Mouse (Mus musculus): Measurements from ENCODE around the gene Nrde2. TPM values are rescaled to one million over a fixed set of nuclear protein-coding genes. Genes with fewer than 3 reads are reported as not detected.
"Not testable (repeated sequence)": the region's sequence is repeated elsewhere in the genome, so short reads cannot be mapped to it uniquely, and the experiment has no call there.

The Nrde2 gene
- polyA plus RNA-seq, 1 experiment from 2014 or later, result 7.9 TPM

- H3K9ac ChIP-seq (ENCODE audit: low read depth, low read length), result peak within 1 kb of the TSS; percentile 96
- WGBS, result 1% methylated on average over 55 of the region's 58 CpGs
- peaks cover 14% of the 10 kb centered on the region; the same call in 1 of the 2 replicates for H3K36me3 ChIP-seq (ENCODE audit: control insufficient read depth, insufficient read depth, low read length)
- H3K9me3 ChIP-seq (ENCODE audit: control insufficient read depth, low read length), result no peaks in the 10 kb centered on the region
- H3K27ac ChIP-seq (ENCODE audit: low read length), result peak within 1 kb of the TSS; percentile 93
- H3K4me1 ChIP-seq (ENCODE audit: control insufficient read depth, insufficient read depth, low read length), result peaks cover 11% of the 10 kb centered on the region
- peak; percentile 81 for ATAC-seq
- H3K4me2 ChIP-seq (ENCODE audit: low read depth, low read length), result peak within 1 kb of the TSS; percentile 94
- H3K4me3 ChIP-seq (ENCODE audit: low read length), result peak within 1 kb of the TSS; percentile 98
- no peaks in the 10 kb centered on the region for H3K27me3 ChIP-seq (replicated peaks; ENCODE audit: control insufficient read depth, insufficient read depth, low read length)
Measured at GRCm38 (mm10) chr12:100198967-100199660, 39.7 kb upstream of the Nrde2 start, which contains the start of gene Calm1. Gene Calm1 (plus strand): TSS chr12:100199435.

- Histone ChIP-seq H3K9ac (ENCODE audit: low read depth, low read length) (no peak overlapping the region), H3K9me3 (ENCODE audit: control insufficient read depth, low read length) (no peaks in the 10 kb centered on the region), H3K27ac (ENCODE audit: low read length) (no peak overlapping the region), H3K4me3 (ENCODE audit: low read length) (no peak overlapping the region), H3K4me1 (ENCODE audit: control insufficient read depth, insufficient read depth, low read length) (peaks cover 3% of the 10 kb centered on the region; the same call in 1 of the 2 replicates), H3K4me2 (ENCODE audit: low read depth, low read length) (no peak overlapping the region), H3K36me3 (ENCODE audit: control insufficient read depth, insufficient read depth, low read length) (no peaks in the 10 kb centered on the region), H3K27me3 (replicated peaks; ENCODE audit: control insufficient read depth, insufficient read depth, low read length) (no peaks in the 10 kb centered on the region)
- WGBS, result 72% methylated on average over 7 of the region's 7 CpGs
- no peak for ATAC-seq
Measured at GRCm38 (mm10) chr12:100196786-100197185, 37.3 kb upstream of the Nrde2 start.

DNA sequence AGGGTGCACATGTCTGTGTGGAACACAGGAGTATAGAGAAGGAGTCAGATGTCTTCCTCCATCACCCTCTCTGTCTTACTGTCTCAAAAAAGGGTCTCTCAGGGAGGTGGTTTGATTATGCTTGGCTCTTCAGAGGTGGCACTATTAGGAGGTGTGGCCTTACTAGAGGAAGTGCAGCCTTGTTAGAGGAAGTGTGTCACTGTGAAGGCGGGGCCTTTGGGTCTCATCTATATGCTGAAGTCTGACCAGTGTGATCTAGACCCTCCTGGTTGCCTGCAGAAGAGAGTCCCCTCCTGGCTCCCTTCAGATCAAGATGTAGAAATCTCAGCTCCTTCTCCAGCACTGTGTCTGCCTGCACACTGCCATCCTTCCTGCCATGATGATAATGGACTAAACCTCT, 34.7 kb upstream of the Nrde2 start:
- H3K27me3 ChIP-seq (replicated peaks; ENCODE audit: control insufficient read depth, insufficient read depth, low read length), result no peaks in the 10 kb centered on the region
- no peaks in the 10 kb centered on the region for H3K9me3 ChIP-seq (ENCODE audit: control insufficient read depth, low read length)
- no peaks in the 10 kb centered on the region for H3K36me3 ChIP-seq (ENCODE audit: control insufficient read depth, insufficient read depth, low read length)
- 89% methylated on average over 1 of the region's 1 CpGs for WGBS
- peaks cover 5% of the 10 kb centered on the region; the same call in 1 of the 2 replicates for H3K4me1 ChIP-seq (ENCODE audit: control insufficient read depth, insufficient read depth, low read length)
- H3K9ac ChIP-seq (ENCODE audit: low read depth, low read length), result no peak overlapping the region
- no peak for ATAC-seq
- no peak overlapping the region for H3K4me3 ChIP-seq (ENCODE audit: low read length)
- H3K27ac ChIP-seq (ENCODE audit: low read length), result no peak overlapping the region
- no peak overlapping the region for H3K4me2 ChIP-seq (ENCODE audit: low read depth, low read length)

DNA sequence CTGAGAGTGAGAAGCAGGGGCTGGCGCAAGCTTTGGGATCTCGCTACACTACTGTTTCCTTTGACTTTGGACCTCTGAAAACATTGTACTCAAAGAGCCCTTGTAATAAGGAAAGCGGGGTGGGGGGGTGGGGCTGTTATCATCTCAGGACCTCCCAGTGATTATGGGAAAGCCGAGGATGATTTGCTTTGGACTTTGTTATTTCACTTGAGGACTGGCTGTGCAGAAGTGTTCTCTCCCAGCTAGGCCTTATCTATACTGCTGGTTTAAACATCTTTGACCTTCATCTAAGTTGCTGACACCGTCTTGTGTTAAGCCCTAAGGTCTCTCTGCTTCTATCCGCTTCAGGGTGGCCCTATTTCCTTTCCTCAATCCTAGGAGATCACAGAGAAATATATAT, 31.3 kb upstream of the Nrde2 start:
- peak overlapping the region; percentile 88 for H3K27ac ChIP-seq (ENCODE audit: low read length)
- no peaks in the 10 kb centered on the region for H3K36me3 ChIP-seq (ENCODE audit: control insufficient read depth, insufficient read depth, low read length)
- H3K27me3 ChIP-seq (replicated peaks; ENCODE audit: control insufficient read depth, insufficient read depth, low read length), result no peaks in the 10 kb centered on the region
- H3K9me3 ChIP-seq (ENCODE audit: control insufficient read depth, low read length), result no peaks in the 10 kb centered on the region
- 55% methylated on average over 6 of the region's 6 CpGs for WGBS
- ATAC-seq, result peak; percentile 65
- H3K4me3 ChIP-seq (ENCODE audit: low read length), result no peak overlapping the region
- H3K4me1 ChIP-seq (ENCODE audit: control insufficient read depth, insufficient read depth, low read length), result peaks cover 7% of the 10 kb centered on the region; the same call in 1 of the 2 replicates
- peak overlapping the region; percentile 30 for H3K4me2 ChIP-seq (ENCODE audit: low read depth, low read length)
- no peak overlapping the region for H3K9ac ChIP-seq (ENCODE audit: low read depth, low read length)

GRCm38 (mm10) chr12:100187756-100188430, 28.4 kb upstream of the Nrde2 start:
- peaks cover 10% of the 10 kb centered on the region; the same call in 1 of the 2 replicates for H3K4me1 ChIP-seq (ENCODE audit: control insufficient read depth, insufficient read depth, low read length)
- WGBS, result 2% methylated on average over 29 of the region's 29 CpGs

DNA sequence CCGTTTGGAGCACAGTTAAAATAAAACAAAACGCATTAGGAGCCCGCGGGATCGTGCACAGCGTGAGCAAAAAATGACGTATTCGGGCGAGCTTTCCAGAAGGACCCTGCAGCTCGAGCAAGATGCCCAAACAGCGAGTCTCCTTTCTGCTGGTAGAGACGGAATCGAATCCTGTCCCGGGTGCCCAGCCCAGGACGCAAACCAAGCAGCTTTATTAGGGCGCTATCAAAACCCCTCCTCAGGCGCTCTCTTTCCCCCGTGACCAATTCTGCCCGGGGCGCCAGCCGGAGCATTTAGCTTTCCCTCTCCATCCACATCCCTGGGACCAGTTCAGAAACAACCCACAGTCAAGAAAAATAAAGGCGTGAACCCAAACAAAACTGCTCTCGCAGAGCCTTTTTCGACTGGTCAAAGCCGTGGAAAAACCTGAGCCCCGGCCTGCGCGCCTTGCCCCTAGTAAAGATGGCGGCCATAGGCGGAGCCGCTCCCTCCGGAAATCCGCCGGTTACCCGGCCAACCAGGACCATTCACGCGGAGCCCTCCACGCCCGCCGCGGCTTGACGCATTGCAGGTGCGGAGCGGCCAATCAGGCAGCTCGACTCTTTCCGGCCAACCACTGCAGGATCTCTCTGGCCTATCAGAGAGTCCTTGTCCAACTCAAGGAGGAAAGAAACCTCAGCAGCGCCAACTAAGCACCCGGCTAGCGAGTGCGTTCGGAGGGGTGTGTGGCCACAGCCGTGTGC, 27.7 kb upstream of the Nrde2 start:
- under 1% methylated on average over 52 of the region's 52 CpGs for WGBS
- peaks cover 10% of the 10 kb centered on the region; the same call in 1 of the 2 replicates for H3K4me1 ChIP-seq (ENCODE audit: control insufficient read depth, insufficient read depth, low read length)
- H3K9ac ChIP-seq (ENCODE audit: low read depth, low read length), result peak overlapping the region; percentile 90
- H3K36me3 ChIP-seq (ENCODE audit: control insufficient read depth, insufficient read depth, low read length), result no peaks in the 10 kb centered on the region
- no peaks in the 10 kb centered on the region for H3K27me3 ChIP-seq (replicated peaks; ENCODE audit: control insufficient read depth, insufficient read depth, low read length)
- peak overlapping the region; percentile 82 for H3K4me2 ChIP-seq (ENCODE audit: low read depth, low read length)
- peak overlapping the region; percentile 73 for H3K4me3 ChIP-seq (ENCODE audit: low read length)
- peak overlapping the region; percentile 99 for H3K27ac ChIP-seq (ENCODE audit: low read length)
- H3K9me3 ChIP-seq (ENCODE audit: control insufficient read depth, low read length), result no peaks in the 10 kb centered on the region
- peak; percentile 97 for ATAC-seq

More at GRCm38 (mm10) chr12:100187756-100188430, 28.4 kb upstream of the Nrde2 start:
- H3K36me3 ChIP-seq (ENCODE audit: control insufficient read depth, insufficient read depth, low read length), result no peaks in the 10 kb centered on the region
- H3K4me3 ChIP-seq (ENCODE audit: low read length), result peak overlapping the region; percentile 73
- H3K9ac ChIP-seq (ENCODE audit: low read depth, low read length), result peak overlapping the region; percentile 76
- peak overlapping the region; percentile 82 for H3K4me2 ChIP-seq (ENCODE audit: low read depth, low read length)
- no peak for ATAC-seq
- H3K27me3 ChIP-seq (replicated peaks; ENCODE audit: control insufficient read depth, insufficient read depth, low read length), result no peaks in the 10 kb centered on the region
- no peaks in the 10 kb centered on the region for H3K9me3 ChIP-seq (ENCODE audit: control insufficient read depth, low read length)
- peak overlapping the region; percentile 95 for H3K27ac ChIP-seq (ENCODE audit: low read length)

- Histone ChIP-seq H3K36me3 (ENCODE audit: control insufficient read depth, insufficient read depth, low read length) (no peaks in the 10 kb centered on the region), H3K4me3 (ENCODE audit: low read length) (peak overlapping the region; percentile 73), H3K9ac (ENCODE audit: low read depth, low read length) (peak overlapping the region; percentile 90), H3K27me3 (replicated peaks; ENCODE audit: control insufficient read depth, insufficient read depth, low read length) (no peaks in the 10 kb centered on the region), H3K27ac (ENCODE audit: low read length) (peak overlapping the region; percentile 99), H3K9me3 (ENCODE audit: control insufficient read depth, low read length) (no peaks in the 10 kb centered on the region), H3K4me2 (ENCODE audit: low read depth, low read length) (peak overlapping the region; percentile 76), H3K4me1 (ENCODE audit: control insufficient read depth, insufficient read depth, low read length) (peaks cover 7% of the 10 kb centered on the region; the same call in 1 of the 2 replicates)
- ATAC-seq, result no peak
- WGBS, result 3% methylated on average over 6 of the region's 6 CpGs
Measured at GRCm38 (mm10) chr12:100186376-100186775, 26.9 kb upstream of the Nrde2 start.

- 46% methylated on average over 7 of the region's 7 CpGs for WGBS
- no peak overlapping the region for H3K4me2 ChIP-seq (ENCODE audit: low read depth, low read length)
- H3K4me3 ChIP-seq (ENCODE audit: low read length), result no peak overlapping the region
- 0 out of 2 replicates have a peak overlapping the region, but pooled peaks have one; percentile 29 for H3K27ac ChIP-seq (ENCODE audit: low read length)
- peaks cover 7% of the 10 kb centered on the region; the same call in 1 of the 2 replicates for H3K4me1 ChIP-seq (ENCODE audit: control insufficient read depth, insufficient read depth, low read length)
- H3K9ac ChIP-seq (ENCODE audit: low read depth, low read length), result no peak overlapping the region
- H3K36me3 ChIP-seq (ENCODE audit: control insufficient read depth, insufficient read depth, low read length), result no peaks in the 10 kb centered on the region
- H3K27me3 ChIP-seq (replicated peaks; ENCODE audit: control insufficient read depth, insufficient read depth, low read length), result no peaks in the 10 kb centered on the region
- no peak for ATAC-seq
- no peaks in the 10 kb centered on the region for H3K9me3 ChIP-seq (ENCODE audit: control insufficient read depth, low read length)
Measured at GRCm38 (mm10) chr12:100185897-100186296, 26.4 kb upstream of the Nrde2 start.

GRCm38 (mm10) chr12:100184976-100185375, 25.5 kb upstream of the Nrde2 start:
- not testable (repeated sequence) for H3K4me3 ChIP-seq (ENCODE audit: low read length); H3K4me1 ChIP-seq (ENCODE audit: control insufficient read depth, insufficient read depth, low read length); H3K27ac ChIP-seq (ENCODE audit: low read length); H3K36me3 ChIP-seq (ENCODE audit: control insufficient read depth, insufficient read depth, low read length); H3K9ac ChIP-seq (ENCODE audit: low read depth, low read length); ATAC-seq; H3K27me3 ChIP-seq (replicated peaks; ENCODE audit: control insufficient read depth, insufficient read depth, low read length); H3K9me3 ChIP-seq (ENCODE audit: control insufficient read depth, low read length); H3K4me2 ChIP-seq (ENCODE audit: low read depth, low read length)
- 93% methylated on average over 2 of the region's 2 CpGs for WGBS
